Mouse (Mus musculus) embryonic facial prominence, embryonic 11.5 days (tissue): ENCODE results near the gene Msi2. TPM values are rescaled to one million over a fixed set of nuclear protein-coding genes. Genes with fewer than 3 reads are reported as not detected.

Experiments used
- ATAC-seq: fragments of 200-750 bp; cut with Nextera tagmentation; replicated peaks from 2 replicates; pipeline ENCODE4 v1.8.0; 2017; ENCODE audit warnings: low read depth; ENCODE audit not compliant: insufficient number of reproducible peaks, low FRiP score, low TSS enrichment
- DNase-seq: peaks from one replicate; pipeline ENCODE4 v3.0.0-alpha.2; 2015; ENCODE audit warnings: low spot score
- H3K27ac ChIP-seq: fragments of 300-500 bp; sonication (generic); replicated peaks from 2 replicates; pipeline ENCODE4 v1.5.1; 2014; ENCODE audit warnings: mild to moderate bottlenecking, low read depth, low read length, control low read depth
- H3K27me3 ChIP-seq: fragments of 300-500 bp; sonication (generic); 2 replicates; pipeline ENCODE4 v1.6.1; 2014; ENCODE audit warnings: mild to moderate bottlenecking, low read length, moderate library complexity, mixed read lengths; ENCODE audit not compliant: control insufficient read depth, insufficient read depth
- H3K36me3 ChIP-seq: fragments of 300-500 bp; sonication (generic); replicated peaks from 2 replicates; pipeline ENCODE4 v1.6.1; 2014; ENCODE audit warnings: low read depth, mild to moderate bottlenecking, low read length, moderate library complexity, mixed read lengths; ENCODE audit not compliant: control insufficient read depth, insufficient read depth
- H3K4me1 ChIP-seq: fragments of 300-500 bp; sonication (generic); 2 replicates; pipeline ENCODE4 v1.6.1; 2014; ENCODE audit warnings: low read length, mixed read lengths; ENCODE audit not compliant: control insufficient read depth, insufficient read depth
- H3K4me2 ChIP-seq: fragments of 300-500 bp; sonication (generic); 2 replicates; pipeline ENCODE4 v1.6.1; 2014; ENCODE audit warnings: low read depth, mild to moderate bottlenecking, control low read depth, low read length, moderate library complexity
- H3K4me3 ChIP-seq: fragments of 300-500 bp; sonication (generic); 2 replicates; pipeline ENCODE4 v1.5.1; 2014; ENCODE audit warnings: low read depth, low read length, control low read depth
- H3K9ac ChIP-seq: fragments of 300-500 bp; sonication (generic); replicated peaks from 2 replicates; pipeline ENCODE4 v1.6.1; 2014; ENCODE audit warnings: mild to moderate bottlenecking, control low read depth, low read length
- H3K9me3 ChIP-seq: fragments of 300-500 bp; sonication (generic); replicated peaks from 2 replicates; pipeline ENCODE4 v1.6.1; 2016; ENCODE audit warnings: mild to moderate bottlenecking, low read length, inconsistent platforms, mixed read lengths; ENCODE audit not compliant: control insufficient read depth
- WGBS: fragments of 180-500 bp; shearing (Covaris S2); extraction: QIAGEN DNeasy Blood & Tissue Kit; methylation state at CpG from one replicate; pipeline ENCODE4 v1.1.7; 2014; 5-methylcytosine and 5-hydroxymethylcytosine counted together
- polyA plus RNA-seq: library from polyadenylated mRNA; unstranded; fragments of >200 nt; fragmentation: Nextera tagmentation; extraction: Ambion mirVana; gene quantifications from 2 replicates; pipeline ENCODE4 v1.2.1, GENCODE M21; 2014

Gene Msi2
- polyA plus RNA-seq, 1 experiment from 2014 or later, result 13.4 TPM

DNA sequence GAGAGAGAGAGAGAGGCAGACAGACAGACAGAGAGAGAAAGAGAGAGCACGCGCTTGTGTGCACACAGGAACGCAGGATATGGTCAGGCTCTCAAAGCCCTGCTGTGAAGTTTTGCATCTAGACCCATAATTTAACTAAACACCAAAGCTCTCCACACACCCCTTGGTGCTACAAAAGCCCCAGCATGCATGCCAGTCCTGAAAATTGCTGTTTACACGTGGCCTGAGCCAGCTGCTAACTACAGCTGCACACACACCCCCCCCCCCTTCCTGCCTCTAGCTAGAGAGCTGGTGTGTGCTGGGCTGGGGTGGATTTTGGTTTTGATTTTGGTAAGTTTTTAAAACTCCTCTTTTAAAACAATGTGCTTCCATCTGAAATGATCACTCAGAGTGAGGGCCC is 122.7 kb downstream of the Msi2 start:
- H3K27ac ChIP-seq, result no peak overlapping the region
- H3K4me3 ChIP-seq, result no peak overlapping the region
- DNase-seq (no peak), ATAC-seq (no peak)
- H3K27me3 ChIP-seq, result no peaks in the 10 kb centered on the region
- H3K4me2 ChIP-seq, result no peak overlapping the region
- H3K9me3 ChIP-seq, result no peaks in the 10 kb centered on the region
- peaks cover 6% of the 10 kb centered on the region for H3K4me1 ChIP-seq
- H3K36me3 ChIP-seq, result no peaks in the 10 kb centered on the region
- WGBS, result 52% methylated on average over 4 of the region's 4 CpGs
- no peak overlapping the region for H3K9ac ChIP-seq

DNA sequence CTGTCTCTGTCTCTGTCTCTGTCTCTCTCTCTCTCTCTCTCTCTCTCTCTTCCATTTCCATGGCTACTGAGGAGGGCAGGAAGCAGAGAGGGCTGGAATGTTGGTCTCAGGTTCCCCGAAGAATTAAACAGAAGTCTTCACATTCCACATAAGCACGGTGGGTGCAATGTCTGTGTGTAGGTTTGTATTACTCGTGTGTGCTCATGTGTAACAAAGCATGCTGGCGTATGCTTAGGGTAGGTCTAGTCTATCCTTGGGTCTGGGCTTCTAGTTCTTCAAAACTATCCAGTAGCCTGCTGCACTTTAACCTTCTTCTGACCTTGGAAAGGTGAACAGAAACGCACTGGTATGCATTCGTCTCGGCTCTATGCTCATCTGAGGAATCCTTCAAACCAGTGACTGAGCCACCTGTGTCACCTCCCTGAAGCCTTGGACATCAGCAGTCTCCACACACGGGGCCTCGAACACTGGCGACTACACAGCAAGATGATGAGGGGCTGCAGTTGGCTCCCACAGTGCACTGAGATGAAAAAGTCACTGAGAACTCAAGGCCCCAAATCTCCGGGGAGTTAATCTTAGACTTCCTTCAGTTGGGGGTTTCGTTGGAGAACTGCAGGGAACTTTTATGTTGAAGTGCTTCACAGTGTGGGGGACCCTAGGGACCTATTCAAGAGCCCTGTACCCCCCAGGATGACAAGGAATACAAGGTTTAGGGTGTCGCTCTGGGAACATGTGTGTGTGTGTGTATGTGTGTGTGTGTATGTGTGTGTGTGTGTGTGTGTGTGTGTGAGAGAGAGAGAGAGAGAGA is 123.3 kb downstream of the Msi2 start:
- 51% methylated on average over 13 of the region's 13 CpGs for WGBS
- Histone ChIP-seq H3K27ac (peak overlapping the region; percentile 31; the same call in 1 of the 2 replicates), H3K36me3 (no peaks in the 10 kb centered on the region), H3K4me3 (no peak overlapping the region), H3K4me2 (no peak overlapping the region), H3K9ac (no peak overlapping the region), H3K4me1 (peaks cover 6% of the 10 kb centered on the region), H3K27me3 (no peaks in the 10 kb centered on the region), H3K9me3 (no peaks in the 10 kb centered on the region)
- peak; percentile 35 for DNase-seq
- ATAC-seq, result 0 out of 2 replicates have a peak, but pooled peaks have one; percentile 40

DNA sequence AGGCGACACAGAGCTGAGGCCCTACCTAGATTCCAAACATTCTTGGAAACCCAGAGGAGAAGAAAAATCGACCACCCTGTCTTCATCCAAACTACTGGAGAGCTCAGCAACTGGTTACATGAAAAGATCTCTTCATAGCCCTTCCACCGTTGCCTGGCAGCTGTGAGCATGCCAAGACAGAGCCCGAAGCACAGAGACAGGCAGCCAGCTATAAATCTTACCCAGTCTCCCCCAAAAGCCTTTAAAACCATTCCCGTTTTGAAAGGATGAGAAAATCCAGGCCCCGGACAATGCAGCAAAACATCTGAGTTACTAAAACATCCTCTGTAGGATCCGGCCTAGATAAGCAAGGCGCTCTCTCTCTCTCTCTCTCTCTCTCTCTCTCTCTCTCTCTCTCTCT is 124.3 kb downstream of the Msi2 start:
- ATAC-seq (no peak), DNase-seq (peak; percentile 49)
- Histone ChIP-seq H3K4me1 (peaks cover 7% of the 10 kb centered on the region), H3K4me2 (no peak overlapping the region), H3K27ac (no peak overlapping the region), H3K9me3 (no peaks in the 10 kb centered on the region), H3K9ac (no peak overlapping the region), H3K4me3 (no peak overlapping the region), H3K27me3 (no peaks in the 10 kb centered on the region), H3K36me3 (no peaks in the 10 kb centered on the region; the same call in 1 of the 2 replicates)
- WGBS, result 41% methylated on average over 7 of the region's 8 CpGs

DNA sequence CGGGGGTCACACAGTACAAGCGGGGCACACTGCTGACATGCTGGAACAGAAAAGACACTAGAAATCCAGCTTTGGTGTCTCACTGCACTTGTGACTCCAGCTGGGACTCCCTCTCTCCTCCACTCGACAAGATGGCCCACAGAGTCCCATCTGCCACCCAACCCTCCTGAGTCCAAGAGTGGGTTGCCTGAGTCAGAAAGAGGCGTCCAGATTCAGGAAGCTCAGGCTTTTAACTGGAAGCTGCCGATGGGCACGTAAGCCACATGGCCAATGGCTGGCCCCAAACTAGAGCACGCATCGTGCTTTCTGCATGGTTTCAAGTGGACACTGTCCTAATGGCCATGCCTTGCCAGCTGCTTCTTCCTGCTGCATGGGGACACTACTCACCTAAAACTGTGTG is 126.2 kb downstream of the Msi2 start:
- Histone ChIP-seq H3K4me2 (no peak overlapping the region), H3K27me3 (no peaks in the 10 kb centered on the region), H3K4me1 (peaks cover 13% of the 10 kb centered on the region), H3K36me3 (no peaks in the 10 kb centered on the region; the same call in 1 of the 2 replicates), H3K9ac (no peak overlapping the region), H3K27ac (no peak overlapping the region), H3K4me3 (no peak overlapping the region), H3K9me3 (no peaks in the 10 kb centered on the region)
- ATAC-seq, result no peak
- no peak for DNase-seq
- WGBS, result 89% methylated on average over 8 of the region's 8 CpGs

DNA sequence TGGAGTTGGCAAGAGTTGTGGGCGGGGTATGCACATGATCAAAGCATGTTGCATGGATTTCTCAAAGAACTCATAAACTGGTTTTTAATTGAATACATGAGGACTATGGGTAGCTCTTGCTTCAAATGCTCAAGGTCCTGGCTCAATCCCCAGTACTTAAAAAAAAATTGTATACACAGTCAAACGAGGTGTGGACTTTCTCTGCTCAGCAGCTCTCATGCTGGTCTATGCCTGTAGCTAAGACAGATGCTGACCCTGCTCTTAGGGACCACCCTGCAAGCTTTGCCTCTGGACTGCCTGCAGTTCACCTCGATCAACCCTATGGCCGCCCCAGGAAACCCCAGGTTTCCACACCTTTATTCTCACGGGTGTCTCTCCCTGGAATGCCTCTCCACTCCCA is 127.7 kb downstream of the Msi2 start:
- Histone ChIP-seq H3K9me3 (no peaks in the 10 kb centered on the region), H3K9ac (no peak overlapping the region), H3K4me3 (no peak overlapping the region), H3K4me1 (peaks cover 11% of the 10 kb centered on the region), H3K27ac (no peak overlapping the region), H3K27me3 (no peaks in the 10 kb centered on the region), H3K4me2 (no peak overlapping the region), H3K36me3 (no peaks in the 10 kb centered on the region; the same call in 1 of the 2 replicates)
- no peak for ATAC-seq
- 82% methylated on average over 5 of the region's 5 CpGs for WGBS
- DNase-seq, result no peak

- whole genome bisulfite sequencing, result 89% methylated on average over 6 of the region's 6 CpGs
- DNase-seq, result no peak
- ATAC-seq, result no peak
- Histone ChIP-seq H3K36me3 (no peaks in the 10 kb centered on the region; the same call in 1 of the 2 replicates), H3K4me1 (peaks cover 14% of the 10 kb centered on the region), H3K9ac (no peak overlapping the region), H3K9me3 (no peaks in the 10 kb centered on the region), H3K4me3 (no peak overlapping the region), H3K27ac (no peak overlapping the region), H3K4me2 (no peak overlapping the region), H3K27me3 (no peaks in the 10 kb centered on the region)
Measured at GRCm38 (mm10) chr11:88589641-88590040, 128.7 kb downstream of the Msi2 start.

GRCm38 (mm10) chr11:88588688-88589210 is 129.6 kb downstream of the Msi2 start:
- WGBS, result 80% methylated on average over 9 of the region's 9 CpGs
- H3K9ac ChIP-seq, result no peak overlapping the region
- no peak overlapping the region for H3K4me3 ChIP-seq
- no peaks in the 10 kb centered on the region; the same call in 1 of the 2 replicates for H3K36me3 ChIP-seq
- peaks cover 22% of the 10 kb centered on the region for H3K4me1 ChIP-seq
- no peak overlapping the region; the same call in 1 of the 2 replicates for H3K27ac ChIP-seq
- ATAC-seq (no peak), DNase-seq (no peak)
- no peaks in the 10 kb centered on the region for H3K9me3 ChIP-seq
- H3K4me2 ChIP-seq, result no peak overlapping the region
- H3K27me3 ChIP-seq, result no peaks in the 10 kb centered on the region

- H3K4me1 ChIP-seq, result peaks cover 26% of the 10 kb centered on the region
- DNase-seq (no peak), ATAC-seq (no peak)
- WGBS, result 71% methylated on average over 5 of the region's 5 CpGs
- no peaks in the 10 kb centered on the region for H3K27me3 ChIP-seq
- H3K9me3 ChIP-seq, result no peaks in the 10 kb centered on the region
- peak overlapping the region; percentile 3; the same call in 1 of the 2 replicates for H3K27ac ChIP-seq
- no peak overlapping the region for H3K9ac ChIP-seq
- no peaks in the 10 kb centered on the region; the same call in 1 of the 2 replicates for H3K36me3 ChIP-seq
- H3K4me3 ChIP-seq, result no peak overlapping the region
- H3K4me2 ChIP-seq, result no peak overlapping the region
Measured at GRCm38 (mm10) chr11:88587710-88588109, 130.6 kb downstream of the Msi2 start.
